Mouse (Mus musculus) stomach, embryonic 15.5 days (tissue): ENCODE results near the gene Col24a1. TPM values are rescaled to one million over a fixed set of nuclear protein-coding genes. Genes with fewer than 3 reads are reported as not detected.

Experiments used
- ATAC-seq: fragments of 200-750 bp; cut with Nextera tagmentation; 2 replicates; pipeline ENCODE4 v1.8.0; 2017; ENCODE audit warnings: low read depth, moderate number of reproducible peaks, moderate TSS enrichment; ENCODE audit not compliant: insufficient read depth, low FRiP score
- H3K27ac ChIP-seq: fragments of 300-500 bp; sonication (generic); 2 replicates; pipeline ENCODE4 v1.5.1; 2015; ENCODE audit warnings: mild to moderate bottlenecking, inconsistent platforms
- H3K27me3 ChIP-seq: fragments of 300-500 bp; sonication (generic); replicated peaks from 2 replicates; pipeline ENCODE4 v1.6.1; 2015; ENCODE audit warnings: inconsistent platforms
- H3K36me3 ChIP-seq: fragments of 300-500 bp; sonication (generic); 2 replicates; pipeline ENCODE4 v1.6.1; 2015; ENCODE audit warnings: inconsistent platforms
- H3K4me1 ChIP-seq: fragments of 300-500 bp; sonication (generic); 2 replicates; pipeline ENCODE4 v1.6.1; 2015; ENCODE audit warnings: inconsistent platforms
- H3K4me2 ChIP-seq: fragments of 300-500 bp; sonication (generic); 2 replicates; pipeline ENCODE4 v1.6.1; 2015; ENCODE audit warnings: mild to moderate bottlenecking, inconsistent platforms
- H3K4me3 ChIP-seq: fragments of 300-500 bp; sonication (generic); replicated peaks from 2 replicates; pipeline ENCODE4 v1.5.1; 2015; ENCODE audit warnings: inconsistent platforms
- H3K9ac ChIP-seq: fragments of 300-500 bp; sonication (generic); 2 replicates; pipeline ENCODE4 v1.6.1; 2015; ENCODE audit warnings: inconsistent platforms
- H3K9me3 ChIP-seq: fragments of 300-500 bp; sonication (generic); 2 replicates; pipeline ENCODE4 v1.6.1; 2016; ENCODE audit warnings: inconsistent platforms
- WGBS: fragments of 180-500 bp; shearing (Covaris S2); methylation state at CpG from one replicate; pipeline ENCODE4 v1.1.7; 2015; 5-methylcytosine and 5-hydroxymethylcytosine counted together
- polyA plus RNA-seq: library from polyadenylated mRNA; unstranded; fragments of >200 nt; fragmentation: Nextera tagmentation; extraction: Ambion mirVana; gene quantifications from 2 replicates; pipeline ENCODE4 v1.2.1, GENCODE M21; 2015

Col24a1 gene
- polyA plus RNA-seq, 1 experiment from 2014 or later: 2.1 TPM

DNA sequence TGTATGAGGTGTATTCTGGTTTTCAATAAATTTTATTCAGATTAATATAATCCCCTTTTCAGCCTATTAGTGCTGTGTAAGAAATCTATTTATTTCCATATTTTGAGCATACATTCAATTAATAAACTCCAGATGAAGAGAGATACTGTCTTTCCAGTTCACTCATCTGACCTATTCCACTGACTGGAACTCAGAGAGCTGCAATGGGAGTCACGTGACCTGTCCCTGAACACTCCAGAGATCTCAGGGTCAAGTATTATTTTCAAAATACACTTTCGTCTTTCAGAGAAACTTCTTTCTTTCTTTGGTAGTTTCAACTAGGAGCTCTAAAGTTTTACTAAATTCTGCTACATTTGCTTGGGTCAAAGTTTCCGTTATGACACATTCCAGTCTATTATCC, 184.4 kb downstream of the Col24a1 start:
- WGBS: 76% methylated on average over 3 of the region's 3 CpGs
- no peaks in the 10 kb centered on the region for H3K4me1 ChIP-seq
- no peak overlapping the region for H3K4me2 ChIP-seq
- H3K4me3 ChIP-seq: no peak overlapping the region
- no peak overlapping the region for H3K9ac ChIP-seq
- H3K27me3 ChIP-seq: no peaks in the 10 kb centered on the region
- ATAC-seq: no peak
- no peak overlapping the region for H3K27ac ChIP-seq
- H3K9me3 ChIP-seq: no peaks in the 10 kb centered on the region
- H3K36me3 ChIP-seq: no peaks in the 10 kb centered on the region

- H3K9ac ChIP-seq: no peak overlapping the region
- H3K36me3 ChIP-seq: no peaks in the 10 kb centered on the region
- no peak overlapping the region for H3K4me2 ChIP-seq
- H3K27ac ChIP-seq: no peak overlapping the region
- H3K9me3 ChIP-seq: no peaks in the 10 kb centered on the region
- no peak for ATAC-seq
- H3K27me3 ChIP-seq: no peaks in the 10 kb centered on the region
- no peaks in the 10 kb centered on the region for H3K4me1 ChIP-seq
- WGBS: 74% methylated on average over 11 of the region's 11 CpGs
- H3K4me3 ChIP-seq: no peak overlapping the region
Observed at GRCm38 (mm10) chr3:145477074-145477473, 184.8 kb downstream of the Col24a1 start.

DNA sequence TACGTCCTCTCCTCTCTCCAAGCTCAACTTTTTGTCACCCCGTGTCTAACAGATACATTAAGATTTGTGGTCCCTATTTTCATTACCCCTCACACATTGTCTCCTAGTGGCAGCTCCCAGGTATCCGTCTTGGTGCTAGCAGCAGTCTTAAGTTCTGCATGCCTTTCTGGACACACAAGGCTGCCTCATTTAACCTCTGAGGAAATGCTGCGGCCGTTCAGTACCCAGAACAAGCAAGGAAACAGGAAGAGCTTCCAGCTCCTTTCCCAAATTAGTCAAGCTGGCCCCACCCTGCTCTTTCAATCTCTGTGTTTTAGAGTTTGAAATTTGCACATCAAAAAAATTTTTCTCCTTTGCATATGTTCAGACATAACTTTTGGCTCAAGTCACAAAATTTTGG, 186.2 kb downstream of the Col24a1 start:
- Histone ChIP-seq H3K4me2 (no peak overlapping the region), H3K27me3 (no peaks in the 10 kb centered on the region), H3K4me1 (no peaks in the 10 kb centered on the region), H3K9me3 (no peaks in the 10 kb centered on the region), H3K36me3 (no peaks in the 10 kb centered on the region), H3K27ac (no peak overlapping the region), H3K4me3 (no peak overlapping the region), H3K9ac (no peak overlapping the region)
- 51% methylated on average over 5 of the region's 5 CpGs for WGBS
- no peak for ATAC-seq

DNA sequence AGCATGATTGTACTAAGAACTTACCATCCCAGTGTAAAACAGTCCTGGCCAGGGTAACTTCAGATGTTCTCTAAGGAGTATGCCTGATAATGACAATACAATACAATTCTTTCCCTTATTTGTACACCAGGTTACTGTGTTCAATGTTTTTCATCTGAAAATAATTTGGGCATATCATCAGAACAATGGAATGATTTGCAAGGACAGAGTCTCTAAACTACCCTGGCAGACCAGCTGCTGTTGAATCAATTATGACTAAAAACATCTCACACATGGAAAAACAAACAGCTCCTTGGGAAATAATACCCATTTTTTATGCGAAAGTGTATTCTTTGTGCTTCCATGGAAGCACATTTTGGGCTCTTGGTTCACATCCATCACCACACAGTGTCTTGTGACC, 198.0 kb downstream of the Col24a1 start:
- WGBS: 78% methylated on average over 1 of the region's 1 CpGs
- Histone ChIP-seq H3K4me3 (no peak overlapping the region), H3K4me2 (no peak overlapping the region), H3K27me3 (no peaks in the 10 kb centered on the region), H3K4me1 (no peaks in the 10 kb centered on the region), H3K27ac (no peak overlapping the region), H3K36me3 (no peaks in the 10 kb centered on the region), H3K9ac (no peak overlapping the region), H3K9me3 (no peaks in the 10 kb centered on the region)
- ATAC-seq: no peak

- no peaks in the 10 kb centered on the region for H3K9me3 ChIP-seq
- H3K4me2 ChIP-seq: no peak overlapping the region
- H3K4me1 ChIP-seq: no peaks in the 10 kb centered on the region
- H3K27ac ChIP-seq: no peak overlapping the region
- WGBS: 64% methylated on average over 3 of the region's 3 CpGs
- no peak for ATAC-seq
- no peak overlapping the region for H3K4me3 ChIP-seq
- H3K9ac ChIP-seq: no peak overlapping the region
- H3K36me3 ChIP-seq: no peaks in the 10 kb centered on the region
- H3K27me3 ChIP-seq: no peaks in the 10 kb centered on the region
Observed at GRCm38 (mm10) chr3:145491326-145491725, 199.1 kb downstream of the Col24a1 start.

- H3K9ac ChIP-seq: no peak overlapping the region
- H3K36me3 ChIP-seq: no peaks in the 10 kb centered on the region
- H3K4me1 ChIP-seq: no peaks in the 10 kb centered on the region
- H3K27ac ChIP-seq: no peak overlapping the region
- no peak overlapping the region for H3K4me3 ChIP-seq
- H3K4me2 ChIP-seq: no peak overlapping the region
- ATAC-seq: no peak
- no peaks in the 10 kb centered on the region for H3K9me3 ChIP-seq
- no peaks in the 10 kb centered on the region for H3K27me3 ChIP-seq
- 50% methylated on average over 3 of the region's 3 CpGs for WGBS
Observed at GRCm38 (mm10) chr3:145498127-145498526, 205.9 kb downstream of the Col24a1 start.

- Histone ChIP-seq H3K4me2 (no peak overlapping the region), H3K9me3 (no peaks in the 10 kb centered on the region), H3K4me1 (no peaks in the 10 kb centered on the region), H3K4me3 (no peak overlapping the region), H3K27ac (no peak overlapping the region), H3K36me3 (no peaks in the 10 kb centered on the region), H3K9ac (no peak overlapping the region), H3K27me3 (no peaks in the 10 kb centered on the region)
- WGBS: 75% methylated on average over 6 of the region's 6 CpGs
- no peak for ATAC-seq
Observed at GRCm38 (mm10) chr3:145498893-145499292, 206.6 kb downstream of the Col24a1 start.

GRCm38 (mm10) chr3:145504830-145505229, 212.6 kb downstream of the Col24a1 start:
- no peak overlapping the region for H3K9ac ChIP-seq
- H3K36me3 ChIP-seq: no peaks in the 10 kb centered on the region
- H3K9me3 ChIP-seq: no peaks in the 10 kb centered on the region
- 65% methylated on average over 2 of the region's 2 CpGs for WGBS
- ATAC-seq: no peak
- H3K4me1 ChIP-seq: no peaks in the 10 kb centered on the region
- H3K27ac ChIP-seq: no peak overlapping the region
- H3K4me2 ChIP-seq: no peak overlapping the region
- H3K4me3 ChIP-seq: no peak overlapping the region
- H3K27me3 ChIP-seq: no peaks in the 10 kb centered on the region

DNA sequence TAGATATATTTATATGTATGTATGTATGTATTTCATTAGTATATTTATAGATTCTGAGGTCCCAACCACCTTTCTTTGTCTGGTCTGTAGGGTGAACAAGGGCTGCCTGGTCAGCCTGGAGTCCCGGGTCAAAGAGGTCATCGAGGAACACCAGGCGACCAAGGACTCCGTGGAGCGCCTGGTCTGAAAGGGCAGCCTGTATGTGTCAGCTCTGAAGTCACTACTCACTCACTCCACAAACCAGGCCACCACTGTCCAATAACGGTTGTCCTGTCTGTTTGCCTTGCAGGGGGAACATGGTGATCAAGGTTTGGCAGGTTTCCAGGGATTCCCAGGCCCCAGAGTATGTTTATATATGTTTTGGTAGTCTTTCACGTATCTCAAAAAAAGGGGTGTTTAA, 216.3 kb downstream of the Col24a1 start:
- Histone ChIP-seq H3K27ac (no peak overlapping the region), H3K4me2 (no peak overlapping the region), H3K36me3 (no peaks in the 10 kb centered on the region), H3K4me1 (no peaks in the 10 kb centered on the region), H3K9me3 (no peaks in the 10 kb centered on the region), H3K9ac (no peak overlapping the region), H3K27me3 (no peaks in the 10 kb centered on the region), H3K4me3 (no peak overlapping the region)
- ATAC-seq: peak; percentile 35; the same call in 1 of the 2 replicates
- WGBS: 66% methylated on average over 7 of the region's 7 CpGs

DNA sequence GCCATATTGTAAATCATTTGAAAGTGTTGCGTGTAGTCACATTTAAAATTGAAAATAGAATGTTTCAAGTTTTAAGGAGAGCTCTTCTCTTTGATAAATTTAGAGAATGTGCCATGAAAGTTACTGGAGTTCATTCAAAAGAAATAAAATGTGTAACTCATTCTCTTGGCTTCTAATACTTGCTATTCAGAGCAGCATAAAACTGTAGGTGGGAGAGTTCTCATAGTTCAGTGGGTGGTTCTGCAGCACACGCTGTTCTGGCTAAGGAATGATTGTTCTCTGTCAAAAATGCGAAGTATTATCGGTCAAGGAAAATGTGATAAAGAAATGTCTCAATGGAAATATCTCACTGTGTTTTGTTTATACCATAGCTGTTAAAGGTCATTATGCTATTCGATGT, 221.9 kb downstream of the Col24a1 start:
- H3K9ac ChIP-seq: no peak overlapping the region
- H3K4me2 ChIP-seq: no peak overlapping the region
- ATAC-seq: no peak
- no peaks in the 10 kb centered on the region for H3K9me3 ChIP-seq
- H3K4me1 ChIP-seq: no peaks in the 10 kb centered on the region
- no peaks in the 10 kb centered on the region for H3K27me3 ChIP-seq
- H3K27ac ChIP-seq: no peak overlapping the region
- 74% methylated on average over 5 of the region's 5 CpGs for WGBS
- H3K4me3 ChIP-seq: no peak overlapping the region
- H3K36me3 ChIP-seq: no peaks in the 10 kb centered on the region

DNA sequence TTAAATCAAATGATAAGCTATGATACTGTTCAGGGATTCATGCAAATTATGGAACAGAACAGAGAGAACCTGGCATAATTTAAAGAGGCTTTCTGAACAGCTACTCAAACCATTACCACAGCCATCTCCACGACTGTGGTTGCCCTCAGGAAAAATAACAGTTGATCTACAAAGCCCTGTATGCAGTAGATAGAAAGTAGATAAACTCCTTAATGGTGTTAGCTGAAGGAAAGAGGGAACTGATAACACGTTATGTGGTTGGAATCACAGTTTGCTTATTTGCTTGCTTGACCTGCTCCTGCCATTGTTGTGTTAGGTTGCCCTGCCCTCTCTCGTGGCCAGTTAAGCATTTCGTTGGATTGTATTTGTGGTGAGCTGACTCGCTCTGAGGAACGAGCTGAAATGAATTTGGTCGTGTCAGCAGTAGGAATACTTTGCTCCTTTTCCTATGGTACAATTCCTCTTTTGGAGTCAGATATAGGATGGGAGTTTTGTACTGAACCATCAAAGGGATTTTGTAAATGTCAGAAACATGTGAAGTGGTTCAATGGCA, 229.3 kb downstream of the Col24a1 start:
- H3K36me3 ChIP-seq: no peaks in the 10 kb centered on the region
- WGBS: 37% methylated on average over 7 of the region's 7 CpGs
- no peaks in the 10 kb centered on the region for H3K27me3 ChIP-seq
- H3K4me2 ChIP-seq: no peak overlapping the region
- H3K4me3 ChIP-seq: no peak overlapping the region
- no peak overlapping the region for H3K27ac ChIP-seq
- no peaks in the 10 kb centered on the region for H3K9me3 ChIP-seq
- no peak overlapping the region for H3K9ac ChIP-seq
- H3K4me1 ChIP-seq: no peaks in the 10 kb centered on the region
- ATAC-seq: no peak

DNA sequence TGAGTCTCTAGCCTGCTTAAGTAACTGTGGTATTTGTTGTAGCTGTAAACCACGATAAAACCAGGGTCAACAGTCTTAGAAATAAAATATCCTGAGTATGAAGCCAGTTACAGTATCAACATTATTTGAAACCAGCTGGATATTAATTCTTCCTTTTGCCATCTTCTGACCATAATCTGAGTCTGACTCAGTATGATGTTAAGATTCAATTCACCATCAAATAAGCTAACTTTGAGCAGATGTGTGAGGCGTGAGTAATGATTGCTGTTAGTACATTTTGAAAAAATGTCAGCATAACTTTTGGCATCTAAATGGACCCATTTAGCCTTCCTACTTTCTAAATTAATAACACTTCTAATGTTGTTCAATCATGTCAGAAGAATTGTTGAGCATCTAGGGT, 230.0 kb downstream of the Col24a1 start:
- no peaks in the 10 kb centered on the region for H3K27me3 ChIP-seq
- no peak overlapping the region for H3K4me2 ChIP-seq
- no peaks in the 10 kb centered on the region for H3K4me1 ChIP-seq
- H3K9me3 ChIP-seq: no peaks in the 10 kb centered on the region
- ATAC-seq: no peak
- WGBS: 67% methylated on average over 2 of the region's 2 CpGs
- no peaks in the 10 kb centered on the region for H3K36me3 ChIP-seq
- H3K9ac ChIP-seq: no peak overlapping the region
- H3K4me3 ChIP-seq: no peak overlapping the region
- no peak overlapping the region for H3K27ac ChIP-seq

GRCm38 (mm10) chr3:145525266-145525665, 233.0 kb downstream of the Col24a1 start:
- WGBS: 86% methylated on average over 4 of the region's 4 CpGs

More at GRCm38 (mm10) chr3:145525266-145525665, 233.0 kb downstream of the Col24a1 start:
- Histone ChIP-seq H3K27ac (no peak overlapping the region), H3K4me2 (no peak overlapping the region), H3K27me3 (no peaks in the 10 kb centered on the region), H3K9ac (no peak overlapping the region), H3K36me3 (no peaks in the 10 kb centered on the region), H3K4me1 (no peaks in the 10 kb centered on the region), H3K9me3 (no peaks in the 10 kb centered on the region), H3K4me3 (no peak overlapping the region)
- no peak for ATAC-seq
